Mouse (Mus musculus) layer of hippocampus, adult 8-10 months (tissue): ENCODE data around the gene Tmem95. TPM values are rescaled to one million over a fixed set of nuclear protein-coding genes. Genes with fewer than 3 reads are reported as not detected.
A peak's percentile ranks its signal among the peaks of the same experiment; 100 is the strongest.
"Not testable (repeated sequence)": the region's sequence is repeated elsewhere in the genome, so short reads cannot be mapped to it uniquely, and the experiment has no call there.

Experiments
- DNase-seq, 2 experiments: peaks; one replicate each; pipeline ENCODE4 v3.0.0; 2022; ENCODE audit warnings: low spot score in 2 of 2
- total RNA-seq, 4 experiments: library from RNA; stranded (reverse); gene quantifications; 2 replicates each; pipeline ENCODE4 v1.2.4; 2022

Tmem95 gene
- total RNA-seq, 4 experiments from 2014 or later: not detected

DNA sequence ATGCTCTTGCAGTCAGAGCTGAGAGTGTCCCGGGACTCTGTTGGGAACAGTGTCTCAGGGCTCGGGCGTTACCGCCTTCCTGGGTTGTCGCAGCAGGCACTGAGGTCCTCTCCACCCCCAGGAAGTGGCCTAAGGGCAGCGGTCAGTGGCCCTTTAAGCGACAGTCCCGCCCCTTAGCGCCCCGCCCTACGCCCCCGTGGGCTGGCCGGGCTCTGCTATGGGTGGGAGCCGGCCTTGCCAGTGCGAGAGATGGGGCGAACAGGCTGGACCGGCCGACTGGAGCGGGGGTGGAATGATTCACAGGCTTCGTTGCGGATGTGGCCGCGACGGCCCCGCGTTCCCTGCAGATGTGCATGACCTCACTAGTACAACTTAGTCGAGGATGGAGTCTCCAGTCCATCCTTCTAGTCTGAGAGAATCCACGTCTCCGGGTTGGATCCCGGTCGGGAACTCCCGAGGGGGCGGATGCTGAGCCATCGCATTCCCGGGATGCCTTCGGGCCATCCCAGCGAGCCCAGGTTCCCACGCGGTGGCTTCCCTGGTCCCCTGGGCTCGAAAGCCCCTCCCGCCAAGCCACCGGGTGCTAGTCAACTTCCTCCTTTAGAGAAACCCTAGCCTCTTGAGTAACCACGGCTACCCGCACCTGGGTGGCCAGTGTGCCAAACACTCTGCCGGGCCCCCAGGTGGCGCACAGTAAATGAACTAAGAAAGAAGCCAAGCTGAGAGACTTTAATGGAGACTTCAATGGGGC lies 3.2 kb upstream of the Tmem95 start, which contains the start of gene Kctd11:
Gene Kctd11 (minus strand): TSS at position 554 of the 751 bp plus-strand sequence.
- DNase-seq: peak; percentile 50 to 53

DNA sequence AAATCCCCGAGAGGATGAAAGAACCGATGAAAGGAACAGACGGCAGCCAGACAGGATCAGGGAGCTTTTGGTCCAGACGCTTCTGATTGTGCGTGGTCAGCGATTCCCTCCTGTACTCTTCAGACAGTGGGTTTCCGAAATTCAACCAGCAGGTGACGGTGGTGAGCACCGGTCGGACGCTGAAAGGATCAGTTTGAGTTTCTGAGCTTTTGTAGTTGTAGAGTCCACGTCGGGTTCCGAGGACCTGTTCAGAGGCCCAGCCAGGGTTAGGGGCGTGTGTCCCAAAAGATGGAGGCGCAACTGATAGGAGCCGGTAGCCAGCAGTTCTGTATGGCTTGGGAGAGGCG lies 2.7 kb upstream of the Tmem95 start:
- DNase-seq: no peak

DNA sequence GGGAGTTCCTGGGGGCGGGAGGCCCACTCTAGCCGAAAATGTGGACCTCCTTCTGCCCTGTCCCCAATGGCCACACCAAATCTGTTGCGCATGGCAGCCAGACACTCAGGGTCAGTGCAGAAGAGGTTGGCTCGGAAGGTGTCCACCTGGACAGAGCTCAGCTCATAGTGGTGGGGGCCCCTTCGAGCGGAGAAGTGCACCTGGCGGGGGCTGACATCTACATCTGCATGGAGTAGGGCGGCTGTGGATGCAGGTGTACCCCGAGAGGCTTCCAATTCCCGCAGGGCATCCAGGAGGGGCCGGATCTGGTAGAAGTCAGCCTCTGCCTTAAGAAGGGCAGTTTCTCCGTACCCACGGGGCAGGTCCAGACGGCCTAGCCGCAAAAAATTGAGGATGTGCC lies 1.9 kb upstream of the Tmem95 start:
- DNase-seq: no peak

DNA sequence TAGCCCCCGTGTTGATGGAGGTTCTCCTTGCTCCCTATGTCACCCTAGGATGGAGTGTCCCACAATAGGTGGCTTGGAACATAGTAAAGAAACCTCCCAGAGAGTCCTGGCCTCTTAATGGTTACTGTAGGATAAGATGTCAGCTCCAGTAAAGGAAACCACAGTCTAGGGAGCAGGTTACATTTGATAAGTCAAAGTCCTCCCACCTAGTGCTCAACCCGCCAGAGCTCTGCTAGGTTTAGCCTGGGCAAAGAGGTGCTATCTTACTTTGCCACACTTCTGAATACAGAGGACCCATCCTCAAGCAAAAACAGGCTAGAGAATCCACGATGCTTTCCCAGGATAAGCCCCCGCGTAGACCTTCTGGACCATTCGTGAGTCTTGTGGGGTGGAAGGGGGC lies 1.1 kb upstream of the Tmem95 start:
- no peak for DNase-seq

DNA sequence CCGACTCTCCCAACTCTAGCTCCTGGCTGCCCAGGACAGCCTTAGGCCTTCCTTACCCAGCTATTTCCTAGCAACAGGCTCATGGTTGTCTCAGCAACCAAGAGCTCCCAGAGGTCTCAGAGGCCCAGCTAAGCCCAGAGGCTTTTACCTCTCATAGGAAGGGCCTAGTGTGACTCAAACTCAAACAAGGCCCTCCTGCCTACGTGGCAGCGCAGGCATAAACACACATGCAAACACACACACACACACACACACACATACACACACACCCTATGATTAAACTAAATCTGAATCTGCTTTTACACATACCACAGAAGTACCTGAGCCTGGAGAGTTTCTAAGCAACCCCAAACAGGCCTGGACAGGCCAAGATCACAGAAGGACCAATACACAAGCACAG lies 581 bp upstream of the Tmem95 start:
- DNase-seq: no peak

DNA sequence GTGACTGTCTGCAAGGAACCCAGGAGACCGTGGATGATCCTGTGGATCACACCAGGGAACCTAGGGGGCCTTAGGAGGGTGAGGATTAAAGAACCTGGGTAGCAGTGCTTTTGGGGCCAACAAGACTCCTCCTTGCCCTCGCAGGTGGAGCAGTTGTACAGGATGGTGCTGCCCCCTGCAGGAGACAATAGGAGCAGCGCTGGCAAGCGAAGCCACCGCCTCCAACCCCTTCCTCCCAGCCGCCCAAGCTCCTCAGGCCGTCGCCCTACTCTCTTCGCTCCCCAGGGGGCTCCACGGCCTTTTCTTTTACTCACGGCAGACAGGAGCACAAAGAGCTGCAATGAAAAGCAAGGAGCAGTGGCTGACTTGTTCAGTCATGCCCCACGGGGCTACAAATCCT lies 951 bp downstream of the Tmem95 start:
- DNase-seq: peak; percentile 62 to 78

DNA sequence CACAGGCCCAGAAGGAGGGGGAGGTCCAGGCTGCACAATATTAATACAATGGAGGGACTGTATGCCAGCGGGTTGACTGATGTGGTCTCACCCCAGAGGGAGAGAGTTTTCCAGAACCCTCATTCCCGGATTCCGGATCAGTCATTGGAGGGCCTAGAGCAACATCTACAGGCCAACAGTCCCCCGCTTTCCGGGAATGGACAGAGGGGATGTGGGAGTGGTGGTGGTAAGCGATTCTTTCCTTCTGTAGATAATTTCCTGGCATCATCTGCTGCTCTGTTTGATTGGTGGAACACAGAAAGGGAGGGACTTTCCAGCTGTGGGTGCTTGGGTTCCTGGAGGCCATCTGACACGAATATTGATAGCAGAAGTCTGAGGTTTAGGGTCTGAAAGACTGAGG lies 1.6 kb downstream of the Tmem95 start:
- DNase-seq: peak in 1 of 2 experiments; percentile 39

DNA sequence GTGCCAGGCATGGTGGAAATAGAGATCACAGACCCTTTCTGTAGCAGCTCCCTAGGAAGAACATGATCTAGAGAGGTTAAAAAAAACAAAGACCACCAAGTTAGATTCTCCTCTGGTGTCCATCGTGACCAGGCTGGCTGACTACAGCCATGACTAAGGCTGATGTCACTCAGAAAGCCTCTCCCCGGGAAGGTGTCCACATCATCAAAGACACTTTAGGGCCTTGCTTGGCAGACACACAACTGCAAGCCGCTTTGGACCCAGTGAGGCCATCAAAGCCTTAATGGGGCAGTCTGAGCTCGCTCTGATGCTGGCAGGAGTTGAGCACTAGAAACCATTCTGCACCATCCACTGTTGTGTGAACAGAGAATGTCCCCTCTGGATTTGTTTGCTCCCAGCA lies 5.4 kb downstream of the Tmem95 start:
- no peak for DNase-seq

DNA sequence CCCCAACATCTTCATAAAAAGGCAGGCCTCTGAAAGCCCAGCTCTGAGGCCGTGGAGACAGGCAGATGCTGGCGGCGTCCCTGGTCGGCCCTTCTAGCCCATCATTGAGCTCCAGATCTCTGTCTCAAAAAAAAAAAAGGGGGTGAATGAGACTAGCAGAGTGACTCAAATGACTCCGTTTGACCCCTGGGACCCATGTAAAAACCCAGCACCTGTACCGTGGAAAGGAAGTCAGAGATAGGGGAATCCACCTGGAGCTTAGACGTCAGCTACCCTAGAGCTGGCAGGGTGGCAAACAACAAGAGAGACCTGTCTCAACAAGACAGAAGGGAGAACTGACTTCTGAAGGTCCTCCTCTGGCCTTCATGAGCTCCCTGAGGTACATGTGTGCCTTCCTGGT lies 6.0 kb downstream of the Tmem95 start:
- no peak for DNase-seq

DNA sequence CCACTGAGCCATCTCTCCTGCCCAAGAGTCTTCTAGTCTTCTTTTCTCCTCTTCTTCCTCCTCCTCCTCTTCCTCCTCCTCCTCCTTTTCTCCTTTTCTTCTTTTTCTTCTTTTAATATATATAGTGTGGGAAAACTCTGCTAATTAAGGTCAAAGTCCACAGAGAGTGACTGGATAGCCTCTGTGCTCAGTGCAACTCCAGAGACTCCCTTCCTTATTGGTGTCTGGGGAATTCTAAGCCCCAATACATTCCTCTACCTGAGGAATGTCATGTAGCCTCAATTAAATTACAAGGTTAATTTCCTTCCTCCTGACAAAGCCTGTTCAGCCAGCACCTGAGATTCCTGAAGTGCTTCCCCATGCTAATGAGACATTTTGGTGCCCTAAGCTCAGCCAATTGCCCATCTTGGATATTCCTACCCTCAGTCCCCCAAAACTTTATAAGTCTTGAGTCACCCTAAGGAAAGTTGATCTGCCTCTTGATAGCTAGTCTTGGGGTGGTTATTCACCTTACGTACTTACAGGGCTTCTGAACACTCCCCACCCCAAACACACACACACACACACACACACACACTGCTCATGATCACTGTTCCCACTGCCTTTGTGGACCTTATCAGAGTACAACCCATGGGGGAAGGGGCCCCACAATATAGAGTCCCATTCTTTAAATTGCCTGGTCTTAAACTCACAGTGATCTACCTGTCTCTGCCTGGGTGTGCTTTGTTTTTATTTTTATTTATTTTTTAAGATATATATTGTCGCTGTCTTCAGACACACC lies 7.3 kb downstream of the Tmem95 start:
- DNase-seq: no peak

DNA sequence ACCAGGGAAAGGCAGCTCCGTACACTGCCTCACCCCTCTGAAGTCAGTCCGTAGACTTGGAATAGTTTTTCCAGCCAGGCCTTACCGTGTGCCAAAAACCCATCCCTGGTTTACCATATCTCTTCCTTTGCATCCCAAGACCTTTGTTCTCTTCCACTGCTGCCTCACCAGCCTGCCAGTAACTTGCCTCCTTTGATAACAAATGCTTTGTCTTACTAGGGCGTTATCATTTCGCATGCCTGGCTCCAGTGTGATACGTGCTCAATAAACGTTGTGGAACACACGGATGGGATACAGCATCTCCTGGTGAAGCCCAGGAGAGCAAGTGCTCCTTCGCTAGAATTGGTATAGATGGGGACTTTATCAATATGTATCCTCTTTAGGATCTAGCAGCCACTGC lies 10.5 kb downstream of the Tmem95 start:
- DNase-seq: no peak

DNA sequence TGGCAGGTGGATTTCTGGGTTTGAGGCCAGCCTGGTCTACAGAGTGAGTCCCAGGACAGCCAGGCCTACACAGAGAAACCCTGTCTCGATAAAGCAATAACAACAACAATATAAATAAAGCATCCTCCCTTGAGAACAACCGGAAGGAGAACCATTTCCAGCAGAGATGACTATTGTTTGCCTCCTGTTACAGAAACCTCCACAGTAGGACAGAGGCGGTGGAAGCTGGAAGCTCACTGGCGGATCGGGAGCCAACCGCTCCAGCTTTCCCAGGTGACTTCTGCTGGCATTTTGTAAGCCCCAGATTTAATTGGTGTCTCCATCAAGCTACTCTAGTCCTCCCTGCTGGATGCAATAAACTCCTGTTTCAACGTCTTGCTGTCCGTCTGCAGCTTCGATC lies 12.3 kb downstream of the Tmem95 start:
- DNase-seq: no peak

DNA sequence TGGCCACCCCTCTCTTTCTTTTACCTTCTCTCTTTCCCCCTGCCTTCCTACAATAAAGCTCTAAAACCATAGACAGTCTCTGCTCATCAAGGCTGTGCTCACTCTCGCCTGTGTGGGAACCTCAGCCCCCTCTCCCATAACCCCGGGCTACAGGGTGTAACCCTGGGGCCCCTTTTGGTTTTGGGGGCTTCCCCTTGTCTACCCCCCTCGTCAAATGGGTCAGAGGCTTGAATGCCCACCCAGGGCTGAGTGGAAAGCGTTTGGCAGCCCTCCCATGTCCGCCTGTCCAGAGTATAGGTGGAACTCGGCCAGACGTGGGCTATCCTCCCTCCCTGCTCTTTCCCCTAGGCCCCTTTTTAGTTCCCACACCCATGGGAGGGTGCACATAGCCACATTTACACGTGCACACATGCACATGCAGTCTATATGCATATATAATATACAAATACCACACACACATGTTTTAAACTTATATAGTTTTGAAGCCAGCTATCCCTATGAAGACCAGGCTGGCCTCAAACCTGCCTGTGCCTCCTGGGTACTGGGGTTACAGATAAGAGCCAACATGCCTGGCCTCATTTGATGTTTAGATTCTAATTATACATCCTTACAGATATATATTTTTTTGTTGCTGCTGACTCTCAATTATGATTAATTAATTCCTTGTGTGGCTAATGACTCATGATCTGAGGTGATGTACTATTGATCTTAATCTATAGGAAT lies 13.5 kb downstream of the Tmem95 start:
- no peak for DNase-seq

DNA sequence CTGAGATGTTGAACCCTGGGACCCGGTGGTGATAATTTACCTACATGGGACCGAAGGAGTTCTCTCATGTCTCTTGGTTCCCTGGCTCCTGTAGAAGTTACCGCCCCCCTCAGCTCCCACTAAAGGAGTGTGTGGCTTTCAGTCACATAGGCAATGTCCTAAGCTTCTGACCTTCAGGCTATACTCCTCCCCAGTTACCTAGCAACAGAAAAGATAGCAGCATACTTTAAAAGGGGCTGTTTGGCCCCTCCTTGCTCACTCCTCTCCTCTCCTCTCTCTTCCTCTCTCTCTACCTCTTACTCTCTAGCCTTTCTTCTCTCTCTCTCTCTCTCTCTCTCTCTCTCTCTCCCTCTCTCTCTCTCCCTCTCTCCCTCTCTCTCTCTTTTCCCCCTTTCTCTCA lies 14.1 kb downstream of the Tmem95 start:
- DNase-seq: not testable (repeated sequence)

DNA sequence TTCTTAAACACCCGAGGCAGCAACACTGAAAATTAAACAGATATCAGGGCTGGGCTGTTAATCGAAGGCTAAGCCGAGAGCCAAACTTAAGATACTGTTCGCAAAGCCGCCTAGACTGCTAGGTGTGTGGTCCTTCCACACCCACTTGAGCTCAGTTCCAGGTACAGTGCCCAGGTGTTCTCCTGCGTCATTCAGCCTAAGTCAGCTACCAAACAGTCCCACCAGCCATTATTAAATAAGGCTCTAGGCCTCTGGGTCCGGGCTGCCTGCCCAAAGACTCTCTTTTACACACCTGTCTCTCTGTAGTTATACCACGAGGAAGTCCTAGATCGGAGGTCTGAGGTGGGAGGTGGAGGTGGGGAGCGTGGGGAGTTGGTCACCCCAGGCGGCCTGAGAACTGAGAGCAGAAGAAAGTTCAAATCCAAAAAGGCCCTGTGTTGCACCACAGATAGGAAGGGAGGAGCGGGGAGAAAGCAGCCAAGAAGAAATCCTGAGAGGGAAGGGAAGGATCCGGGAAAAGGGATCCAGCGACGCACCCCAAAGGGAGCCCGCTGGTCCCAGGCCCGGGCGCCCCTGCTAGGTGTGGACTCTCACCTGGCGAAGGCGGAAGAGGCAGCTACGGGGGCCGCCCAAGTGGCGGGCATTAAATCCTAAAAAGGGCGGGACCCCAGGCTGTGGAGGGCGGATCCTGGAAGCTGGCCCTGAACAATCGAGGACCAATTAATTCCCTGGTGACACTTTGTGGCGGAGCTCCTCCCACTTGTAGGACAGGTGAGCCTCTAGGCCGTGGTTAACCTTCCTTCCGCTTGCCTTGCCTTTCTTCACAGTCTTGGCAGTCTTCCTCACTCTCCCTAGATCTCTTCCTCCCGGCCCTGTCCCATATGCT lies 19.5 kb downstream of the Tmem95 start, which contains the start of gene Tnk1:
Gene Tnk1 (minus strand): TSS at position 618 of the 886 bp plus-strand sequence.
- DNase-seq: no peak

DNA sequence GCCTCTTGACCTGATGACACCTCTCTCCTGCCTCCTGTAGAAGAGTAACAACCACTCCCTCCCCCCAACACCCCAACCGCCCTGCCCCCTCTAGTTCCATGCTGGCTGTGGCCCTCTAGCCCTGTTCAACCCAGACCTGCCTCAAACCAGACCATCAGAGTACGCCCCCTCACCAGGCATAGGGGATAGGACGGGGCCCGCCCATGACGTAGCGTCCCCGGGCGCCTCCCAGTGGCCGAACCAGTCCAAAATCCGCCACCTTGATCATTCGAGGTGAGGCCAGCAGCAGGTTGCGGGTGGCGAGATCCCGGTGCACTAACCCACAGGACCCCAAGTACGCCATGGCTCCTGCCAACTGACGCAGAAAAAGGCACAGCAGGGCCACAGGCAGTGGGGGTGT lies 22.5 kb downstream of the Tmem95 start:
- no peak for DNase-seq

DNA sequence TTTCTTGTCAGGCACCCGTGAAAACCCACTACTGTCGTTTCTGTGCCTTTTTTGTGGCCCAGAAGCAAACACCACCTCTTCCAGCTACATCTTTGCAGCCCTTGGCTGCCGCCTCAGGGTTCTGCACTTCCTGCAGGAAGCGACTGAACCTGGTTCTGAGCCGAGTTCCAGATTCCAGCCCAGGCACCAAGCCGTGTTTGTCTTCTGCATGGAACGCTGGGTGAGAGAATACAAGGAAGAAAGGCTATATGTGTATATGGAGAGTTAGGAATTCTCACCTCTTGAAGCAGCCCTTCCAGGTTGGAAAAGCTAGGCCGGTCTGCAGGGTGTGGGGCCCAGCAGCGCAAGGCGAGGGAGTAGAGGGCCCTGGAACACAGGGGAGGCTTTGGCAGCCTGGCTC lies 23.1 kb downstream of the Tmem95 start:
- no peak for DNase-seq

DNA sequence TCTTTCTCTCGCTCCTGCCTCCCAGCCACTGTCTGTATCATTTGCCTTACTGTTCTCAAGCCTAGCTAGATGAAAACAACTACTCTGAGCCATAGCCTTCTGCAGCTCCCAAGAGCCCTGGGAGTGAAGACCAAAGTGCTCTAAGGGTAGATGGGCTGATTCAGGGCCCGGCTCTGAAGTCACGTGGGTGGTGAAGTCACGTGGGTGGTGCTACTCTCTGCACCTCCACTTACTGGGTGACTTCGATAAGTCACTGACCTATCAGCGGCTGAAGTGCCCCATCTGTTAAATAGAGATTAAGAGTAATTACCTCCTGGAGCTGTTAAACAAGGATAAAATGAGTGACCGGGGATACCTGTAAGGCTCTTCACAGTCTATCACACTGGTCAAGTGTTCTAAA lies 23.8 kb downstream of the Tmem95 start:
- no peak for DNase-seq

DNA sequence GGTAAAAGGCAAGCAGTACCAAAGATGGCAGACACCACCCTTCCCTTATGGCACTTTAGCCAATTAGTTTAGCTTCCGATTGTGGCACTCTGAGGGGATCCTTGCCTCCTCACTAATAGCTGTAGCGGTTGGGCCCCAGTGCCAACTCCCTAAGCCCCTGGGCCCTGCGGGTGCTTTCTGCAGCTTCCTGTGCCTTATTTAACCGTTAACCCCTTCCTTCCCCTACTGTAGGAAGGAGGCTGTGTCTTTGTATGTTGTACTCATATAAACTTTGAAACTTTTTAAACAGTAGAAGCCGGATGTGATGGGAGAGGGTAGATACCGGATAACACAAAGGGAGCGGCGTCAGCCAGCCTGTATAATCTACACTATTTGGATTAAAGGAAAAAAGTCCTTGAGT lies 27.1 kb downstream of the Tmem95 start:
- no peak for DNase-seq

DNA sequence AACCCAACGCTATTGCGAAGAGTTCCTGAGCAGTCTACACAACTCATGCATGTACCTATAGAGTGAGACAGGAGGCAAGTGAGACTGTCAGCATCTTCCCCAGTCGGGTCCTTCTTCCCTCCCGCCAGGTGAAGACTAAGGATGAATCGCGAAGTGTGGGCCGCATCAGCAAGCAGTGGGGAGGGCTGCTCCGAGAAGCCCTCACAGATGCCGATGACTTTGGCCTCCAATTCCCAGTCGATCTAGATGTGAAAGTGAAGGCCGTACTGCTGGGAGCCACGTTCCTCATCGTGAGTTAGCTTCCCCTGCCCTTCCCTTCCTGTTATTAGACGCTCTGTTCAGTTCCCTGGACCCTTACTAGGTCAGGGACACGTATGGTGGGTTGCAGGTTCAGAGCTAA lies 27.9 kb downstream of the Tmem95 start:
- DNase-seq: no peak

DNA sequence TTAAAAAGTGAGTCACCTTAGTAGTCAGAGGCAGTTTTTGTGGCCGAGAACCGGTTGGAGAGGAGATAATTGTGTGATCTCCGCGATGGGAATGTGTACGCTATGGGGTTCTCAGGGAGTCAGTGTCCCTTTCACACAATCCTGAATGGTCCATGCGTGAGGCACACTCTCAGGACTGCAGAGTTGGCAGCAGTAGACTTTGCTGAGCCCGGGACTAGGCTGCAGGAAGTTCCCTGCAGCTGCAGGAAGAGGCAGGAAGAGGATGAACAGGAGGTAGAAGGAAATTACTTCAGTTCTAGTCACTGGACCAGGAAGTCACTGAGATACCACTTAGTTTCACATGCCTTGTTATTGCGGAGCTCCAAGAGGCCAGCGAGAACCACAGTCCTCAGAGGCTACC lies 28.7 kb downstream of the Tmem95 start:
- DNase-seq: no peak
